Mouse (Mus musculus) heart, postnatal 0 days (tissue): Measurements from ENCODE around the gene Bud13.

Experiments used
- CTCF ChIP-seq: IDR thresholded peaks from 2 replicates; pipeline ENCODE4 v1.5.1; 2016; ENCODE audit warnings: antibody characterized with exemption, control low read depth, low read depth
- EP300 ChIP-seq: IDR thresholded peaks from 2 replicates; pipeline ENCODE4 v1.6.1; 2016; ENCODE audit warnings: antibody characterized with exemption, low read depth

- TF ChIP-seq CTCF (no peak), EP300 (no peak)
Observed at GRCm38 (mm10) chr9:46235596-46235648, 47.4 kb upstream of the Bud13 start, which contains the start of gene Apoc3.
